Comparison of ENCODE assay signal across 8 mouse cellular contexts in the genomic region with DNA sequence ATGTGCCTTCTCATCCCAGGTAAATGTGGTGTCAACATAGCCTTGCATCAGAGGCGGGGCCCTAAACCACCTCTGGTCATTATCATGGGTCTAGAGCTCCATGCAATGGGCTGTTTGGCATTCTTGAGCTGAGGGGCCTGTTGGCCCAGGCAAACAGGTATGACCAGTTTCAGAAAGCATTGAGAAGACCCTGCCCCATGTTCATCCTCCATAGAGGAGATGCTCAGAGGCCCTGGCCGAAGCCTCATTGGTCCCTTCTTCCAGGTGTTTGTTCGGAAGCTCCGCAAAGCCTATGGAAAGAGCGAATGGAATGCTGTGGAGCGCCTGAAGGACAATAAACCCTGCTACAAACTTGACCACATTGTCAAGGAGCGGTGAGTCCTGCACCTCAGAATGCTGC. TPM values are rescaled to one million over a fixed set of nuclear protein-coding genes. Genes with fewer than 3 reads are reported as not detected.
"Had no signal": no experiment of that assay in that cellular context is flagged by ENCODE, and none has a peak within 500 bp of the region (broad histone marks: within the 10 kb centered on the region; RNA-seq: fewer than 3 reads in every experiment).

No protein-coding gene starts in this region.

- DNase-seq: left cerebral cortex, postnatal 4 days; liver, postnatal 0 days; midbrain, embryonic 14.5 days; thymus, postnatal 25 days had no signal

RNA-seq across cellular contexts. Expression of gene 4930556J24Rik, which starts 6.2 kb away (rescaled TPM):
- total RNA-seq: layer of hippocampus, postnatal 14 days; left cerebral cortex, adult 8-10 months; left cerebral cortex, postnatal 14 days; left cerebral cortex, postnatal 4 days; megakaryocyte-erythroid progenitor cell, adult 5-6 weeks had no signal

RNA-seq across cellular contexts. Expression of gene Gal3st1, which starts 13.1 kb away (rescaled TPM):
- total RNA-seq: megakaryocyte-erythroid progenitor cell, adult 5-6 weeks had no signal
